Mouse (Mus musculus) hindbrain, embryonic 12.5 days (tissue): ENCODE measurements around the gene Irs4. TPM values are rescaled to one million over a fixed set of nuclear protein-coding genes. Genes with fewer than 3 reads are reported as not detected.

Experiments used
- ATAC-seq: fragments of 200-750 bp; cut with Nextera tagmentation; 2 replicates; pipeline ENCODE4 v1.8.0; 2017; ENCODE audit warnings: moderate TSS enrichment; ENCODE audit not compliant: low FRiP score
- H3K27ac ChIP-seq: fragments of 300-500 bp; sonication (generic); 2 replicates; pipeline ENCODE4 v1.5.1; 2016; ENCODE audit warnings: mild to moderate bottlenecking
- H3K27me3 ChIP-seq: fragments of 300-500 bp; sonication (generic); 2 replicates; pipeline ENCODE4 v1.6.1; 2016; ENCODE audit warnings: mild to moderate bottlenecking
- H3K36me3 ChIP-seq: fragments of 300-500 bp; sonication (generic); 2 replicates; pipeline ENCODE4 v1.6.1; 2016; ENCODE audit warnings: mild to moderate bottlenecking
- H3K4me1 ChIP-seq: fragments of 300-500 bp; sonication (generic); 2 replicates; pipeline ENCODE4 v1.6.1; 2016
- H3K4me2 ChIP-seq: fragments of 300-500 bp; sonication (generic); replicated peaks from 2 replicates; pipeline ENCODE4 v1.6.1; 2016; ENCODE audit warnings: mild to moderate bottlenecking
- H3K4me3 ChIP-seq: fragments of 300-500 bp; sonication (generic); 2 replicates; pipeline ENCODE4 v1.5.1; 2016; ENCODE audit warnings: mild to moderate bottlenecking
- H3K9ac ChIP-seq: fragments of 300-500 bp; sonication (generic); 2 replicates; pipeline ENCODE4 v1.6.1; 2016; ENCODE audit warnings: mild to moderate bottlenecking, moderate library complexity
- H3K9me3 ChIP-seq: fragments of 300-500 bp; sonication (generic); replicated peaks from 2 replicates; pipeline ENCODE4 v1.6.1; 2016; ENCODE audit warnings: mild to moderate bottlenecking
- WGBS: fragments of 180-500 bp; shearing (Covaris S2); methylation state at CpG from one replicate; pipeline ENCODE4 v1.1.7; 2016; 5-methylcytosine and 5-hydroxymethylcytosine counted together
- polyA plus RNA-seq: library from polyadenylated mRNA; unstranded; fragments of >200 nt; fragmentation: Nextera tagmentation; extraction: Ambion mirVana; gene quantifications from 2 replicates; pipeline ENCODE4 v1.2.1, GENCODE M21; 2016

Irs4 gene
- 0.68 and 1.1 TPM in 2 replicates for polyA plus RNA-seq

- no peaks in the 10 kb centered on the region for H3K36me3 ChIP-seq
- H3K4me3 ChIP-seq: peak within 1 kb of the TSS; percentile 42
- H3K4me1 ChIP-seq: no peaks in the 10 kb centered on the region
- H3K27me3 ChIP-seq: peaks cover 72% of the 10 kb centered on the region
- H3K27ac ChIP-seq: no peak within 1 kb of the TSS
- H3K9ac ChIP-seq: no peak within 1 kb of the TSS
- no peaks in the 10 kb centered on the region for H3K9me3 ChIP-seq
- 28% methylated on average over 48 of the region's 51 CpGs for WGBS
- peak; percentile 87 for ATAC-seq
- peak within 1 kb of the TSS; percentile 61 for H3K4me2 ChIP-seq
Measured at GRCm38 (mm10) chrX:141724937-141725918, at the start of gene Irs4. Irs4 (minus strand) TSS chrX:141725263.

GRCm38 (mm10) chrX:141750360-141750759 is 25.3 kb upstream of the Irs4 start:
- Histone ChIP-seq H3K4me1 (no peaks in the 10 kb centered on the region), H3K9ac (no peak overlapping the region), H3K4me3 (no peak overlapping the region), H3K36me3 (no peaks in the 10 kb centered on the region), H3K27me3 (no peaks in the 10 kb centered on the region), H3K27ac (no peak overlapping the region), H3K4me2 (no peak overlapping the region), H3K9me3 (no peaks in the 10 kb centered on the region)
- WGBS: 64% methylated on average over 2 of the region's 2 CpGs
- ATAC-seq: no peak

DNA sequence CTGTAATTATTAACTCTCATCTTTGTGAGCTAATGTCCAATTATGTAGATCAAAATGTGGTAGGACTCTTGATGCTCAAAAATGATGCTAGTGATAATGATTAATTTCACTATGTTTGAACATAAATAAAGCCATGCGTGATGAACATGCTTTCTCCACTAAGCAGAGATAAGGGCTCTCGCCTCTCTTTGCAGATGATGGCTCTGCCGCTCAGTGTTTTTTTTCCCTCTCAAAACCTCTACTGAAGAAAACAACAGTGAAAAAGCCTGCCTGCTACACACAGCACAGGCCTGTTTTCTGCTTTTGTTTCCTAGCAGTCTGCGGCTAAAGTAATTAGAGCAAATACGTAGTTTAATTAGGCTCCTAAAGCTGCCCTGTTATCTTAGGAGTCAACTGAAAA is 4.5 kb upstream of the Irs4 start:
- no peak for ATAC-seq
- WGBS: 59% methylated on average over 5 of the region's 5 CpGs
- Histone ChIP-seq H3K4me1 (no peaks in the 10 kb centered on the region), H3K9ac (no peak overlapping the region), H3K9me3 (no peaks in the 10 kb centered on the region), H3K36me3 (no peaks in the 10 kb centered on the region), H3K4me3 (no peak overlapping the region), H3K4me2 (no peak overlapping the region), H3K27ac (no peak overlapping the region), H3K27me3 (peaks cover 29% of the 10 kb centered on the region)

- ATAC-seq: peak; percentile 49; the same call in 1 of the 2 replicates
- H3K36me3 ChIP-seq: no peaks in the 10 kb centered on the region
- 21% methylated on average over 52 of the region's 52 CpGs for WGBS
- peak overlapping the region; percentile 42 for H3K4me3 ChIP-seq
- H3K9me3 ChIP-seq: no peaks in the 10 kb centered on the region
- no peak overlapping the region for H3K9ac ChIP-seq
- H3K4me2 ChIP-seq: peak overlapping the region; percentile 61
- H3K27ac ChIP-seq: no peak overlapping the region
- H3K27me3 ChIP-seq: peaks cover 77% of the 10 kb centered on the region
- H3K4me1 ChIP-seq: no peaks in the 10 kb centered on the region
Measured at GRCm38 (mm10) chrX:141724391-141724891, 622 bp downstream of the Irs4 start.

- no peak overlapping the region for H3K9ac ChIP-seq
- ATAC-seq: no peak
- no peaks in the 10 kb centered on the region for H3K4me1 ChIP-seq
- no peaks in the 10 kb centered on the region for H3K9me3 ChIP-seq
- H3K4me3 ChIP-seq: peak overlapping the region; percentile 42
- 14% methylated on average over 16 of the region's 16 CpGs for WGBS
- H3K4me2 ChIP-seq: peak overlapping the region; percentile 61
- H3K27ac ChIP-seq: no peak overlapping the region
- H3K36me3 ChIP-seq: no peaks in the 10 kb centered on the region
- H3K27me3 ChIP-seq: peaks cover 77% of the 10 kb centered on the region
Measured at GRCm38 (mm10) chrX:141723936-141724335, 1.1 kb downstream of the Irs4 start.

DNA sequence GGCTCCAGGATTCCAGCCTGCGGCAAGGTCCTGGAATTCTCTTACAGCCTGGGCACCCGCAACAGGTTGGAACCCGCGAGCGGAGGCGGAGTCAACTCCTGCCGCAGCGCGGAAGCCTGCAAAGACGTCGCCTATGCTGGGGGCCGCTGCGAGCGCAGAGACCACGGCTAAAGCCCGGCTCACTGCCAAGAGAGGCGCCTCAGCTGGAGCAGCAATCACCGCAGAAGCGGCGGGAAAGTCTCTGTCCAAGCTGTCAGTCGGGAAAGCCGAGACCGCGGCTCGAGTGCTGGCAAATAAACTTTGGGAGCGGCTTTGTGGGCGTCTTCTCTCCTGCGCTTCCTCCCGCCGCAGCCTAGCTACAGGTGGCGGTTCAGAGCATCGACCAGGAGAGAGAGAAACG is 3.3 kb downstream of the Irs4 start:
- no peak overlapping the region for H3K9ac ChIP-seq

More for the DNA sequence above, 3.3 kb downstream of the Irs4 start:
- peaks cover 68% of the 10 kb centered on the region for H3K27me3 ChIP-seq
- 18% methylated on average over 33 of the region's 33 CpGs for WGBS
- no peaks in the 10 kb centered on the region for H3K9me3 ChIP-seq
- no peaks in the 10 kb centered on the region for H3K36me3 ChIP-seq
- H3K4me3 ChIP-seq: peak overlapping the region; percentile 32
- no peak for ATAC-seq
- H3K4me1 ChIP-seq: no peaks in the 10 kb centered on the region
- no peak overlapping the region for H3K27ac ChIP-seq
- peak overlapping the region; percentile 55 for H3K4me2 ChIP-seq

Other genes starting within 250 kb of the Irs4 start
- gene Col4a5, start 249.9 kb downstream of the Irs4 start, polyA plus RNA-seq: 20.7 and 21.0 TPM in 2 replicates
- not detected in 2 replicates for gene Gm15294, start 150.0 kb upstream of the Irs4 start, polyA plus RNA-seq